Mouse (Mus musculus) pancreas, adult 10 weeks (tissue): Measurements from ENCODE around the gene Rab3il1. TPM values are rescaled to one million over a fixed set of nuclear protein-coding genes. Genes with fewer than 3 reads are reported as not detected.

Experiments used
- polyA plus RNA-seq: library from polyadenylated mRNA; stranded (reverse); fragments of 350-450 nt; fragmentation: Illumina TruSeq; extraction: RNeasy Lipid Tissue Mini Kit (QIAGEN cat#74804); gene quantifications from one replicate; pipeline ENCODE4 v1.2.3, GENCODE M21; 2015; ENCODE audit warnings: low read depth, low replicate concordance; ENCODE audit not compliant: insufficient read depth

Rab3il1 gene
- 4.7 TPM for polyA plus RNA-seq

GRCm38 (mm10) chr19:10001206-10001969 lies at the start of gene Rab3il1, which contains the start of gene Best1:
Gene Rab3il1 (plus strand): TSS chr19:10001669.
Gene Best1 (minus strand): TSS chr19:10001633.

DNA sequence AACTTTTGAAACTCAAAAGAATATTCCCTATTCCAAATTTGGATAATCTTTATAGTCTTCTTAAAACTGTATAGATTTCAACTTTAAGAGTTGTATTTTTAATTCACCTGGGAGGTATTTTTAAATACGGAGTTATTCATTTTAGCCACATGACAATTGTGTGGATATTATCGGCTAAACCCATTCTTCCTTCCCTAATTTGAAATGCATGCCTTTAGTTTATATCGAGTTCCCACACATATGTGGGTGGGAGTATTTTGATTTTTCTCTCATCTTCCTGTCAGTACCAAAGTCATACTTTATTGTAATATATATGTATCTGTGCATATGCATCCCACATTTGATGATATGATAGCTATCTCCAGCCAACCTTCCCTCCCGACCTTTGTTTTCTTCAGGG lies 21.2 kb upstream of the Rab3il1 start, which contains the start of gene Fth1:
Gene Fth1 (plus strand): TSS at position 341 of the 400 bp plus-strand sequence.

DNA sequence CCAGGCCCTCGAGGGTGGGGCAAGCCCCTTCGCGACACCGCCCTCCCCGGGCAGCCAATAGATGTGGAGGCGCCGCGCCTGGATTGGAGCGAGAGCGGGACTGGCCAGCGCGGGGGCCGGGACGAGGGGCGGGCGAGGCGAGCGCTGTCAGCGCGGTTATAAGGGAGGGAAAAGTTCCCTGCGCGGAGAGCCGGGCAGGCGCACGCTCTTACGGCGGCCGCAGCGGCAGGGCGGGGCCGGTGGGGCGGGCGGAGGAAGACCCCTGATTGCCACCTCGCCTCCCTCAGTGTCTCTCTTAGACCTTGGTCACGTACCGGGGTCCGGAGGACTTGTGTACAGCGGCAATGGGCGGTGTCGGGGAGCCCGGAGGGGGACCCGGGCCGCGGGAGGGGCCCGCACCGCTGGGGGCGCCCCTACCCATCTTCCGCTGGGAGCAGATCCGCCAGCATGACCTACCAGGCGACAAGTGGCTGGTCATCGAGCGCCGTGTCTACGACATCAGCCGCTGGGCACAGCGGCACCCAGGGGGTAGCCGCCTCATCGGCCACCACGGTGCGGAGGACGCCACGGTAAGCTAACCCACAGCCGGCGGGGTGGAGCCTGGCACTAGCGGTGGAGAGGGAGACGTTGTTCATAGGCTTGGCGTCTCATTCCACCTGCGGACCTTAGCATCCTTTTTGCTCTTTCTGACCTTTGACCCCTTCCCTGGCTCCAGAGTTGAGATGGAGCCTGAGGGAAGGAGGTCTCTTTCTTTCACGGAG lies 40.1 kb downstream of the Rab3il1 start, which contains the start of gene Fads3:
Gene Fads3 (plus strand): TSS at position 182 of the 761 bp plus-strand sequence.

Other genes starting within 250 kb of the Rab3il1 start
- not detected for gene Scgb2a2, start 154.1 kb upstream of the Rab3il1 start, polyA plus RNA-seq
- 1.3 TPM for gene Incenp, start 102.1 kb upstream of the Rab3il1 start, polyA plus RNA-seq
- 688 TPM for gene Fth1, start 21.1 kb upstream of the Rab3il1 start, polyA plus RNA-seq
- not detected for gene Best1, start within 50 bp of the Rab3il1 start, polyA plus RNA-seq
- gene Fads3, start 39.9 kb downstream of the Rab3il1 start, polyA plus RNA-seq, result 9.7 TPM
- 12.7 TPM for gene Fads2, start 100.1 kb downstream of the Rab3il1 start, polyA plus RNA-seq
- gene Fads1, start 181.2 kb downstream of the Rab3il1 start, polyA plus RNA-seq, result 12.5 TPM
- 69.5 TPM for gene Tmem258, start 202.3 kb downstream of the Rab3il1 start, polyA plus RNA-seq
- 2.5 TPM for gene Fen1, start 202.5 kb downstream of the Rab3il1 start, polyA plus RNA-seq
- 14.7 TPM for gene Myrf, start 239.1 kb downstream of the Rab3il1 start, polyA plus RNA-seq